Mouse (Mus musculus) intestine, embryonic 15.5 days (tissue): ENCODE measurements around the gene Jph3. TPM values are rescaled to one million over a fixed set of nuclear protein-coding genes. Genes with fewer than 3 reads are reported as not detected.

ENCODE experiments used
- polyA plus RNA-seq: library from polyadenylated mRNA; unstranded; fragments of >200 nt; fragmentation: Nextera tagmentation; extraction: Ambion mirVana; gene quantifications from 2 replicates; pipeline ENCODE4 v1.2.1, GENCODE M21; 2015

The Jph3 gene
- polyA plus RNA-seq, 1 experiment from 2014 or later = 4.5 TPM

Other genes with a start within 250 kb of the Jph3 start
- not detected in 2 replicates for gene 1700018B08Rik, start 185.3 kb upstream of the Jph3 start, polyA plus RNA-seq
- gene Fbxo31, start 150.8 kb upstream of the Jph3 start, polyA plus RNA-seq = 13.2 and 14.0 TPM in 2 replicates
- gene Map1lc3b, start 139.3 kb upstream of the Jph3 start, polyA plus RNA-seq = 177 and 190 TPM in 2 replicates
- 10.7 and 11.2 TPM in 2 replicates for gene Zcchc14, start 76.7 kb upstream of the Jph3 start, polyA plus RNA-seq
- 33.6 and 41.1 TPM in 2 replicates for gene Klhdc4, start 99.9 kb downstream of the Jph3 start, polyA plus RNA-seq
- gene Slc7a5, start 178.1 kb downstream of the Jph3 start, polyA plus RNA-seq = 17.9 and 18.1 TPM in 2 replicates
- gene Car5a, start 215.3 kb downstream of the Jph3 start, polyA plus RNA-seq = 0.21 and 0.33 TPM in 2 replicates
- gene Banp, start 220.1 kb downstream of the Jph3 start, polyA plus RNA-seq = 32.4 and 34.1 TPM in 2 replicates